Mouse (Mus musculus) adrenal gland, postnatal 10 days (tissue): ENCODE measurements around the gene Pcnx3. TPM values are rescaled to one million over a fixed set of nuclear protein-coding genes. Genes with fewer than 3 reads are reported as not detected.
"Not testable (repeated sequence)": the region's sequence is repeated elsewhere in the genome, so short reads cannot be mapped to it uniquely, and the experiment has no call there.

Experiments
- DNase-seq: peaks from one replicate; pipeline ENCODE4 v3.0.0; 2021; ENCODE audit warnings: mixed read lengths
- total RNA-seq, 2 experiments: library from RNA; stranded (reverse); gene quantifications; 2 replicates each; pipeline ENCODE4 v1.2.3; 2021

Pcnx3 gene
- total RNA-seq, 2 experiments from 2014 or later = 54.8 to 85.4 TPM

GRCm38 (mm10) chr19:5713255-5713654 is 24.5 kb upstream of the Pcnx3 start:
- no peak for DNase-seq

GRCm38 (mm10) chr19:5711907-5712460 is 23.3 kb upstream of the Pcnx3 start:
- no peak for DNase-seq

GRCm38 (mm10) chr19:5711218-5711617 is 22.5 kb upstream of the Pcnx3 start:
- DNase-seq = peak; percentile 84

GRCm38 (mm10) chr19:5710581-5710980 is 21.9 kb upstream of the Pcnx3 start:
- DNase-seq = no peak

- DNase-seq = no peak
Measured at GRCm38 (mm10) chr19:5710068-5710467, 21.4 kb upstream of the Pcnx3 start.

GRCm38 (mm10) chr19:5704801-5705571 is 16.3 kb upstream of the Pcnx3 start:
- peak; percentile 46 for DNase-seq

GRCm38 (mm10) chr19:5704163-5704800 is 15.6 kb upstream of the Pcnx3 start, which contains the start of gene Kcnk7:
Kcnk7 (plus strand) TSS chr19:5704367.
- DNase-seq = no peak

GRCm38 (mm10) chr19:5695849-5696462 is 7.2 kb upstream of the Pcnx3 start:
- no peak for DNase-seq

- DNase-seq = no peak
Measured at GRCm38 (mm10) chr19:5693801-5694200, 5.1 kb upstream of the Pcnx3 start.

- DNase-seq = no peak
Measured at GRCm38 (mm10) chr19:5692913-5693396, 4.2 kb upstream of the Pcnx3 start.

- peak; percentile 64 for DNase-seq
Measured at GRCm38 (mm10) chr19:5692086-5692912, 3.6 kb upstream of the Pcnx3 start.

GRCm38 (mm10) chr19:5691601-5692000 is 2.9 kb upstream of the Pcnx3 start:
- no peak for DNase-seq

- no peak for DNase-seq
Measured at GRCm38 (mm10) chr19:5690343-5690735, 1.6 kb upstream of the Pcnx3 start.

- peak; percentile 94 for DNase-seq
Measured at GRCm38 (mm10) chr19:5689565-5690342, 1.0 kb upstream of the Pcnx3 start.

- no peak for DNase-seq
Measured at GRCm38 (mm10) chr19:5689088-5689428, 350 bp upstream of the Pcnx3 start.

GRCm38 (mm10) chr19:5687738-5688137 is 970 bp downstream of the Pcnx3 start:
- DNase-seq = no peak

- not testable (repeated sequence) for DNase-seq
Measured at GRCm38 (mm10) chr19:5686954-5687353, 1.8 kb downstream of the Pcnx3 start.

- DNase-seq = no peak
Measured at GRCm38 (mm10) chr19:5686437-5686836, 2.3 kb downstream of the Pcnx3 start.

GRCm38 (mm10) chr19:5685861-5686260 is 2.8 kb downstream of the Pcnx3 start:
- no peak for DNase-seq

GRCm38 (mm10) chr19:5685431-5685830 is 3.3 kb downstream of the Pcnx3 start:
- no peak for DNase-seq

- no peak for DNase-seq
Measured at GRCm38 (mm10) chr19:5684985-5685384, 3.7 kb downstream of the Pcnx3 start.
